Mouse (Mus musculus): Measurements from ENCODE around the gene Hnrnpl. TPM values are rescaled to one million over a fixed set of nuclear protein-coding genes. Genes with fewer than 3 reads are reported as not detected.

Gene Hnrnpl
- total RNA-seq (2023) = 651 TPM

GRCm38 (mm10) chr7:28808221-28808941 lies at the start of gene Hnrnpl:
Gene Hnrnpl (plus strand): TSS chr7:28808541.

GRCm38 (mm10) chr7:28766173-28766879 lies 42.0 kb upstream of the Hnrnpl start, which contains the start of gene Sirt2:
Gene Sirt2 (plus strand): TSS chr7:28766735.

GRCm38 (mm10) chr7:28767462-28767965 lies 40.8 kb upstream of the Hnrnpl start, which contains the start of gene Nfkbib:
Gene Nfkbib (minus strand): TSS chr7:28767512.

DNA sequence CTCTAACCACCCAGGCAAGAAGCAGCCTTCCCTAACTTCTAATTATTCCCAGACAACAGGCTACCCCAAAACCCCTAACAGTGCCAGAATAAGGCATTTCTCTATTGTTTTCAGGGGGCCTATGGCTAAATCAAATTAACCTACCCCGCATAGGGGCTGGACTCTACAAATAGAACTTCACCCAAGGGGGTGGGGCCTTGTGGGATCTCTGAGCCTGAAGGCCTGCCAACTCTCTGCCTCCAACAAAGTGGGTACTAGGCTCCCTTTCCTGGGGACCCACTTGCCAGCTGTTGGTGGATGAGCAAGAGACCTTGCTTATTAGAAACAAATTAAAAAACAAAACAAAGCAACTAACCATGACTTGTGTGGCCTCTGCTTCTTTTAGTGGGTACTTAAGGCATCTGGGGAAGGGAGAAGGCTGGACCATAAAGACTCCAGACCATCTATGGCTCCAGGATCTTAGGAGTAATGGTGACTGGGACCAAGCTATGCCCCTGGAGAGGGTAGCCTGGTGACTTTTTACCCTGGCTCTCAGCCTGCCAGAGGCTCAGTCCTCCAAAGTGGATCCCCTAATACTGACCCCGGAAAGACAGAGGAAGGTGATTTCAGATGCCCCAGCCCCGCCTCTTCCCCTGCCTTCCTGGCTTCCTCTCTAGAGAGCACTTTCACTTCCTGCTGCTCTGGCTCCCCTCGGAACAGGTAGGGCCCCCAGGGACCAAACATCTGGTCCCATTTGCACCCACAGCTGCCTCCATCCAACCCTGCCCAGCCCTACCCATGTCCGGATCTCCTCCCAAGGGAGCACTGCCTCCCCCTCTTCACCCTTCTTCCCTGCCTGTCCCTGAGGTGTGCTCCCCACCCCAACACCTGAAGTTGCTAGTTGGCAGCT lies 19.8 kb upstream of the Hnrnpl start, which contains the start of gene Rinl:
TSS of gene Rinl (plus strand) at position 663 of the 889 bp plus-strand sequence.

GRCm38 (mm10) chr7:28824941-28825685 lies 16.8 kb downstream of the Hnrnpl start, which contains the start of gene Ech1:
Gene Ech1 (plus strand): TSS chr7:28825217.

GRCm38 (mm10) chr7:28833723-28834347 lies 25.5 kb downstream of the Hnrnpl start, which contains the start of gene Lgals4:
Gene Lgals4 (plus strand): TSS chr7:28833854.

GRCm38 (mm10) chr7:28863540-28863939 lies 55.2 kb downstream of the Hnrnpl start, which contains the start of gene Lgals7:
Gene Lgals7 (plus strand): TSS chr7:28863853.

Other genes starting within 250 kb of the Hnrnpl start
- gene Samd4b, start 210.4 kb upstream of the Hnrnpl start, total RNA-seq (2023) = 45.7 TPM
- 8.9 TPM for gene Pak4, start 210.4 kb upstream of the Hnrnpl start, total RNA-seq (2023)
- gene Acp7, start 177.2 kb upstream of the Hnrnpl start, total RNA-seq (2023) = not detected
- 2.8 TPM for gene Fbxo27, start 115.7 kb upstream of the Hnrnpl start, total RNA-seq (2023)
- gene Fbxo17, start 91.7 kb upstream of the Hnrnpl start, total RNA-seq (2023) = 34.4 TPM
- gene Mrps12, start 66.7 kb upstream of the Hnrnpl start, total RNA-seq (2023) = 24.0 TPM
- gene Sars2, start 66.5 kb upstream of the Hnrnpl start, total RNA-seq (2023) = 22.5 TPM
- gene Ccer2, start 52.4 kb upstream of the Hnrnpl start, total RNA-seq (2023) = 1.3 TPM
- gene Sirt2, start 41.8 kb upstream of the Hnrnpl start, total RNA-seq (2023) = 69.1 TPM
- 58.4 TPM for gene Nfkbib, start 41.0 kb upstream of the Hnrnpl start, total RNA-seq (2023)
- 124 TPM for gene Rinl, start 19.6 kb upstream of the Hnrnpl start, total RNA-seq (2023)
- 57.6 TPM for gene Ech1, start 16.7 kb downstream of the Hnrnpl start, total RNA-seq (2023)
- gene Lgals4, start 25.3 kb downstream of the Hnrnpl start, total RNA-seq (2023) = 11.4 TPM
- gene Lgals7, start 55.3 kb downstream of the Hnrnpl start, total RNA-seq (2023) = not detected
- not detected for gene Capn12, start 72.9 kb downstream of the Hnrnpl start, total RNA-seq (2023)
- gene Actn4, start 153.8 kb downstream of the Hnrnpl start, total RNA-seq (2023) = 172 TPM
- 306 TPM for gene Eif3k, start 173.3 kb downstream of the Hnrnpl start, total RNA-seq (2023)
- gene Map4k1, start 173.5 kb downstream of the Hnrnpl start, total RNA-seq (2023) = 83.2 TPM

Measured in CD4-positive naive resting alpha-beta T cell, adult 57 days (primary cell).